Mouse (Mus musculus) forebrain, postnatal 0 days (tissue): ENCODE results near the gene Stk10. TPM values are rescaled to one million over a fixed set of nuclear protein-coding genes. Genes with fewer than 3 reads are reported as not detected.

Experiments used
- ATAC-seq: fragments of 200-750 bp; cut with Nextera tagmentation; 2 replicates; pipeline ENCODE4 v1.8.0; 2017; ENCODE audit warnings: mild to moderate bottlenecking, moderate library complexity
- DNase-seq: peaks from one replicate; pipeline ENCODE4 v3.0.0-alpha.2; 2015
- H3K27ac ChIP-seq: fragments of 300-500 bp; sonication (generic); 2 replicates; pipeline ENCODE4 v1.5.1; 2014; ENCODE audit warnings: low read depth, mild to moderate bottlenecking, antibody characterized with exemption, low read length, moderate library complexity, mixed read lengths
- H3K27me3 ChIP-seq: fragments of 300-500 bp; sonication (generic); 2 replicates; pipeline ENCODE4 v1.6.1; 2014; ENCODE audit warnings: mild to moderate bottlenecking, low read length, mixed read lengths; ENCODE audit not compliant: insufficient read depth
- H3K36me3 ChIP-seq: fragments of 300-500 bp; sonication (generic); 2 replicates; pipeline ENCODE4 v1.6.1; 2014; ENCODE audit warnings: mild to moderate bottlenecking, moderate library complexity; ENCODE audit not compliant: insufficient read depth
- H3K4me1 ChIP-seq: fragments of 300-500 bp; sonication (generic); 2 replicates; pipeline ENCODE4 v1.6.1; 2014; ENCODE audit warnings: antibody characterized with exemption; ENCODE audit not compliant: insufficient read depth
- H3K4me2 ChIP-seq: fragments of 300-500 bp; sonication (generic); 2 replicates; pipeline ENCODE4 v1.6.1; 2014; ENCODE audit warnings: low read depth, mild to moderate bottlenecking, moderate library complexity
- H3K4me3 ChIP-seq: fragments of 300-500 bp; sonication (generic); 2 replicates; pipeline ENCODE4 v1.5.1; 2014; ENCODE audit warnings: low read depth, low read length, mixed read lengths
- H3K9ac ChIP-seq: fragments of 300-500 bp; sonication (generic); 2 replicates; pipeline ENCODE4 v1.6.1; 2014; ENCODE audit warnings: mild to moderate bottlenecking
- H3K9me3 ChIP-seq: fragments of 300-500 bp; sonication (generic); 2 replicates; pipeline ENCODE4 v1.6.1; 2016; ENCODE audit warnings: low read length
- CTCF ChIP-seq: sonication (generic); IDR thresholded peaks from 2 replicates; pipeline ENCODE4 v1.5.1; 2016; ENCODE audit warnings: antibody characterized with exemption, control low read depth, low read depth
- WGBS: fragments of 180-500 bp; shearing (Covaris S2); extraction: QIAGEN DNeasy Blood & Tissue Kit; methylation state at CpG from one replicate; pipeline ENCODE4 v1.1.7; 2014; 5-methylcytosine and 5-hydroxymethylcytosine counted together
- polyA plus RNA-seq: library from polyadenylated mRNA; unstranded; fragments of >200 nt; fragmentation: Nextera tagmentation; extraction: Ambion mirVana; gene quantifications from 2 replicates; pipeline ENCODE4 v1.2.1, GENCODE M21; 2015
- total RNA-seq: library from RNA; depleted of rRNA; stranded (reverse); fragments of >200 nt; gene quantifications from 2 replicates; pipeline ENCODE4 v1.2.3, GENCODE M21; 2014

Gene Stk10
- total and polyA plus RNA-seq, 2 experiments from 2014 or later = 0.90 to 2.3 TPM

- TF ChIP-seq CTCF = no peak
- Histone ChIP-seq H3K9me3 (no peaks in the 10 kb centered on the region), H3K4me1 (peaks cover 6% of the 10 kb centered on the region; the same call in 1 of the 2 replicates), H3K27me3 (no peaks in the 10 kb centered on the region), H3K4me2 (no peak overlapping the region), H3K4me3 (no peak overlapping the region), H3K9ac (no peak overlapping the region), H3K27ac (no peak overlapping the region), H3K36me3 (no peaks in the 10 kb centered on the region)
- no peak for DNase-seq
- no peak for ATAC-seq
- 74% methylated on average over 6 of the region's 6 CpGs for WGBS
Measured at GRCm38 (mm10) chr11:32538435-32538834, 5.3 kb downstream of the Stk10 start.

- no peaks in the 10 kb centered on the region for H3K27me3 ChIP-seq
- H3K27ac ChIP-seq = no peak overlapping the region
- H3K4me1 ChIP-seq = peaks cover 6% of the 10 kb centered on the region; the same call in 1 of the 2 replicates
- no peak overlapping the region for H3K4me3 ChIP-seq
- no peaks in the 10 kb centered on the region for H3K36me3 ChIP-seq
- 91% methylated on average over 4 of the region's 4 CpGs for WGBS
- DNase-seq (no peak), ATAC-seq (no peak)
- H3K4me2 ChIP-seq = no peak overlapping the region
- TF ChIP-seq CTCF = no peak
- no peak overlapping the region for H3K9ac ChIP-seq
- no peaks in the 10 kb centered on the region for H3K9me3 ChIP-seq
Measured at GRCm38 (mm10) chr11:32538846-32539245, 5.7 kb downstream of the Stk10 start.

- Histone ChIP-seq H3K4me2 (no peak overlapping the region), H3K9ac (no peak overlapping the region), H3K4me3 (no peak overlapping the region), H3K27me3 (no peaks in the 10 kb centered on the region), H3K4me1 (no peaks in the 10 kb centered on the region), H3K27ac (no peak overlapping the region), H3K36me3 (no peaks in the 10 kb centered on the region), H3K9me3 (no peaks in the 10 kb centered on the region)
- 92% methylated on average over 7 of the region's 7 CpGs for WGBS
- no peak for ATAC-seq
- no peak for DNase-seq
- no peak for TF ChIP-seq CTCF
Measured at GRCm38 (mm10) chr11:32539717-32540116, 6.6 kb downstream of the Stk10 start.

GRCm38 (mm10) chr11:32540463-32540862, 7.4 kb downstream of the Stk10 start:
- Histone ChIP-seq H3K9ac (no peak overlapping the region), H3K9me3 (no peaks in the 10 kb centered on the region), H3K4me3 (no peak overlapping the region), H3K36me3 (no peaks in the 10 kb centered on the region), H3K4me1 (no peaks in the 10 kb centered on the region), H3K4me2 (no peak overlapping the region), H3K27me3 (no peaks in the 10 kb centered on the region), H3K27ac (no peak overlapping the region)
- TF ChIP-seq CTCF = no peak
- WGBS = 89% methylated on average over 6 of the region's 6 CpGs
- no peak for DNase-seq
- ATAC-seq = no peak

GRCm38 (mm10) chr11:32542181-32542580, 9.1 kb downstream of the Stk10 start:
- H3K9ac ChIP-seq = no peak overlapping the region
- H3K4me1 ChIP-seq = no peaks in the 10 kb centered on the region
- no peak overlapping the region for H3K4me2 ChIP-seq
- no peak for DNase-seq
- no peak overlapping the region for H3K27ac ChIP-seq
- no peak for TF ChIP-seq CTCF
- H3K27me3 ChIP-seq = no peaks in the 10 kb centered on the region
- no peak overlapping the region for H3K4me3 ChIP-seq
- no peaks in the 10 kb centered on the region for H3K36me3 ChIP-seq
- H3K9me3 ChIP-seq = no peaks in the 10 kb centered on the region
- ATAC-seq = no peak
- WGBS = 95% methylated on average over 4 of the region's 4 CpGs

GRCm38 (mm10) chr11:32542687-32543411, 9.7 kb downstream of the Stk10 start:
- no peak overlapping the region for H3K27ac ChIP-seq
- no peaks in the 10 kb centered on the region for H3K9me3 ChIP-seq
- DNase-seq (no peak), ATAC-seq (no peak)
- WGBS = 33% methylated on average over 2 of the region's 3 CpGs
- H3K27me3 ChIP-seq = no peaks in the 10 kb centered on the region
- H3K36me3 ChIP-seq = no peaks in the 10 kb centered on the region
- no peak overlapping the region for H3K4me2 ChIP-seq
- TF ChIP-seq CTCF = no peak
- no peak overlapping the region for H3K9ac ChIP-seq
- no peaks in the 10 kb centered on the region for H3K4me1 ChIP-seq
- H3K4me3 ChIP-seq = no peak overlapping the region

GRCm38 (mm10) chr11:32544041-32544440, 10.9 kb downstream of the Stk10 start:
- Histone ChIP-seq H3K4me1 (no peaks in the 10 kb centered on the region), H3K4me3 (no peak overlapping the region), H3K27me3 (no peaks in the 10 kb centered on the region), H3K27ac (no peak overlapping the region), H3K36me3 (no peaks in the 10 kb centered on the region), H3K4me2 (no peak overlapping the region), H3K9ac (no peak overlapping the region), H3K9me3 (no peaks in the 10 kb centered on the region)
- DNase-seq = no peak
- TF ChIP-seq CTCF = no peak
- ATAC-seq = no peak
- WGBS = 88% methylated on average over 6 of the region's 6 CpGs
